Mouse (Mus musculus) embryo, embryonic 11 days (tissue): ENCODE data around the gene Vps53.
"Not testable (repeated sequence)": the region's sequence is repeated elsewhere in the genome, so short reads cannot be mapped to it uniquely, and the experiment has no call there.

Source experiments
- DNase-seq: peaks from one replicate; pipeline ENCODE4 v3.0.0-alpha.2; 2015

The Vps53 gene

DNA sequence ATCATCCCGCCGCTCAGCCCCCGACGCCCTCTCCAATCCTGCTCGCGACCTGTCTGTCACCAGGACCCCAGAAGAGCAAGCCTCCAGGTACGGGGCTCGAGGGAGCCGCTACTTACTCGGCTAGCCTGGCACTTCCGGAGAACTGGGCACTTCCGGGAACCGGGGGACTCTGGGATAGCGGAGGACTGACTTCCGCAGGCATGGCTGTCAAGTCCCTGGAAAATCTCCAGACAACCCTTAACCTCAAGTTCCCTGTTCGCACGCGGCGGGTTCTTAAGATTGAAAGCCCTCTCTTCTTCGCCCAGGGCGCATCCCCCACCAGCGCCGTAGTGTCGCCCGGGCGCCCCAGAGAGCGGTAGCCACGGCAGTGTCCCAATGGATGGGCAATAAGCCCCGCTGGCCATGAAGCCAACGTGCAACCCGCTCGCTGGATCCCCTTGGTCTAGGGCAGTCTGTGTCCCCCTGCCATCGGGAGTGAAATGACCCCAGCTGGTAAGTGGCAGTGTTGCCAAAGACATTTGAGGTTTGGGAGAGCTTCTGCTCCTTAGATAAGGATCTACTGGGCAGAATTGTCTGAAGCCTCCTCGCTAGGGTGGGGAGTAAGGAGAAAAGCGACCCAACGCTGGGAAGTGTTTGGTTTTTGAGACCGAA lies at the start of gene Vps53, which contains the start of gene Fam57a:
Gene Vps53 (minus strand): TSS at position 153 of the 651 bp plus-strand sequence.
Gene Fam57a (plus strand): TSS at position 177 of the 651 bp plus-strand sequence.
- peak; percentile 92 for DNase-seq

GRCm38 (mm10) chr11:76225051-76225450 lies 45.6 kb upstream of the Vps53 start:
- DNase-seq: no peak

DNA sequence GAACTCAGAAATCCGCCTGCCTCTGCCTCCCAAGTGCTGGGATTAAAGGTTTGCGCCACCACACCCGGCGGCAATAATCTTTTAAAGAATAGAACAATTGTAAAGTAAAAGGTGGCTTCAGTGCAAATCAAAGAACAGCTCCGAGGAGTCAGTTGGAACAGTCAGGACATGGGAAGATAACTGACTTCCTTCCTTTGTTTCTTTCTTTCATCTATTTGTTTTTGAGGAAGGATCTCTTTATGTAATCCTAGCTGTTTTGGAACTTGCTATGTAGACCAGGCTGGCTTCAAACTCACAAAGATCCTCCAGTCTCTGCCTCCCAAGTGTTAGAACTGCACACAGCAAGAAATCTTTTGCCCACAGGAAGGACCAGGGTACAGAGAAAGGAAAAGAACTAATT lies 45.2 kb upstream of the Vps53 start:
- no peak for DNase-seq

- peak; percentile 99 for DNase-seq
Observed at GRCm38 (mm10) chr11:76217390-76217800, 37.9 kb upstream of the Vps53 start, which contains the start of the genes Dbil5 and Gemin4. Gene Dbil5 (plus strand): TSS chr11:76217608. Gene Gemin4 (minus strand): TSS chr11:76217664.

GRCm38 (mm10) chr11:76216681-76217389 lies 37.4 kb upstream of the Vps53 start:
- peak; percentile 67 for DNase-seq

DNA sequence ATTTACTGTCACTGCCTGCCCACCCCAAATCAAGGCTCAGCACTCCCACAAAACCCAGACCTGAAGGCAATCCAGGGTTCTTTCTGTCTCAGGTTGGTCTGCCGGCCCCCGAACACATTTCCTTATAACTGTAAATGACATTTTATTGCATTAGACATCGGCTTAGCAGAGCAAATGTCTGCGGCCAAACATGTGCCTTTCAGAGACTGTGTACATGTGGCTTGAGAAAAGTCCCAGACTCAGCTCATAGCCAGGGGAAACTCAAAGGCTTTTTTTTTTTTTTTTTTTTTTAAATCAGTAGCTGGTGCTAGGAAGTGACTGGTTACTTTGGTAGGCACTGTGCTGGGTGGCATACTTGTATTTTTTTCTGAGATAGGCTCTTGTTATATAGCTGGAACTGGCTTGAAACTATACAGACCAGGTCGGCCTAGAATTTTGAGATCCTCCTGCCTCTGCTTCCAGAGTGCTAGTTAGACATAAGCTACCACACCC lies 36.6 kb upstream of the Vps53 start:
- DNase-seq: no peak

- no peak for DNase-seq
Observed at GRCm38 (mm10) chr11:76215011-76215410, 35.6 kb upstream of the Vps53 start.

DNA sequence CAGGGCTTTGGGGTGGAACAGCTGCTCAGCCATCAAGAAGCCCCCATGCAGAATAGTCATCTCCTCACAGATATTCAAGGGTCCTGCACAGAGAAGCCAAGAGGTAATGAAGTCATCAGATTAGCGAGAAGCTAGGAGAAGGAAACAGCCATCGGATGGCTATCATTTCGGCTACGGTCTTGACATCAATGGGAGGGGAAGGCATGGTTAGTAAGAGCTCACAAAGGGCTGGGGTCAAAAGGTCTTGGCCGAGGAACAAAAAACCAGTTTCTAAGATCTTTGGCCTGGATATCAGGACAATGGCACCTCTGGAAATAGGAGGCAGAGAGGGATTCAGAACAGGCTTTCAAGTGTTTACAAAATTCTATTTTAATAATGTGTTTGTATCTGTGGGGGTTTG lies 34.4 kb upstream of the Vps53 start:
- DNase-seq: no peak

DNA sequence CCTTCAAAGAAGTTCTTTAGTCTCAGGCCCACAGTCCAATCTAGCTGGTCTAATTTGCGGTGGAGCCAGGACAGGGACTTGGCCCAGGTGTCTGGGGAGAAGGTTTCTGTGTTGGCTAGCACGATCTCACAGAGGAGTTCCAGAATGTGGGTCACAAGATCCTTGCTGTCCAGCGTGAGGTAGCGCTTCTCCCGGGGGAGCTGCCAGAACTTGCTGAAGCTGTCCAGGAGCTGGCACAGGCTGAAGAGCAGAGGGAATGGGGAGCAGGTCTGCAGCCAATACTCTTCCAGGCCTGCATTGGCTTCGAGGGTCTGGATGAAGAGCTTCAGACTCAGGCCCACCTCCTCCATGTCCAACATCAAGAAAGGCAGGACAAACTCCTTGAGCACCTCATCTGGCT lies 32.1 kb upstream of the Vps53 start:
- not testable (repeated sequence) for DNase-seq

DNA sequence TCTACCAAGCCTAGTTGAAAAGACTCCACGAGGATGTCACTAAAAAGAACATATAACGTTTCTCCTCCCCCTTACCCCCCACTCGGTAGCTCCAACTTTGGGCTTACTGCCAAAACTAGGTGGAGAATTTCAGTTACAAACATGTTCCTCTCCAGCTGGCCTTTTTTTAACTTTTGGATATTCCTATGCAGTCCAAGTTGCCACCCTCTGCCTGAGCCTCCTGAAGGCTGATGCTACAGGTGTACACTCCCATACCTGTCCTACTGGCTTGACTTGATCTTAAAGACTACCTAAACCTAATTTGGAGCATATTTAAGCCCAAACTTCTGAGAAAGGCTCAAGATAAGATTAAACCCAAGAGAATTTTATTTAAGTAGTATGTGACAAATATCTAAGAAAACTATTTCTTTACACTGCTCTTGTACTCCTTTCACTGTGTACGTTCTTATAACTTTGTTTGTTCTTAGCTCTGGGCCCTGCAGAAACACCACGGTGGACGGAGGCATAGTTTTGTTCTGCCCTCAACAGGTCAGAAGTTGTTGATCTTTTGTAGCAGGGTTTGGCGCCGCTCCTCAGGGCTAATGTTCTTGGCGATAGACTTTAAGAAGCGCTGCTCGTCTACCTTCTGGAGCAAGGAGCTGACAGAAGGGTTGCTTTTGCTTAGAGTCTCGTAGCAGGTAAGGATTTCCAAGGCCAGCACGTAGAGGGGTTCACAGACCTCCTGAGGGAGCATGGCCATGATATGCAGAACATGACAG lies 31.0 kb upstream of the Vps53 start:
- DNase-seq: no peak

GRCm38 (mm10) chr11:76206793-76207192 lies 27.3 kb upstream of the Vps53 start:
- no peak for DNase-seq

DNA sequence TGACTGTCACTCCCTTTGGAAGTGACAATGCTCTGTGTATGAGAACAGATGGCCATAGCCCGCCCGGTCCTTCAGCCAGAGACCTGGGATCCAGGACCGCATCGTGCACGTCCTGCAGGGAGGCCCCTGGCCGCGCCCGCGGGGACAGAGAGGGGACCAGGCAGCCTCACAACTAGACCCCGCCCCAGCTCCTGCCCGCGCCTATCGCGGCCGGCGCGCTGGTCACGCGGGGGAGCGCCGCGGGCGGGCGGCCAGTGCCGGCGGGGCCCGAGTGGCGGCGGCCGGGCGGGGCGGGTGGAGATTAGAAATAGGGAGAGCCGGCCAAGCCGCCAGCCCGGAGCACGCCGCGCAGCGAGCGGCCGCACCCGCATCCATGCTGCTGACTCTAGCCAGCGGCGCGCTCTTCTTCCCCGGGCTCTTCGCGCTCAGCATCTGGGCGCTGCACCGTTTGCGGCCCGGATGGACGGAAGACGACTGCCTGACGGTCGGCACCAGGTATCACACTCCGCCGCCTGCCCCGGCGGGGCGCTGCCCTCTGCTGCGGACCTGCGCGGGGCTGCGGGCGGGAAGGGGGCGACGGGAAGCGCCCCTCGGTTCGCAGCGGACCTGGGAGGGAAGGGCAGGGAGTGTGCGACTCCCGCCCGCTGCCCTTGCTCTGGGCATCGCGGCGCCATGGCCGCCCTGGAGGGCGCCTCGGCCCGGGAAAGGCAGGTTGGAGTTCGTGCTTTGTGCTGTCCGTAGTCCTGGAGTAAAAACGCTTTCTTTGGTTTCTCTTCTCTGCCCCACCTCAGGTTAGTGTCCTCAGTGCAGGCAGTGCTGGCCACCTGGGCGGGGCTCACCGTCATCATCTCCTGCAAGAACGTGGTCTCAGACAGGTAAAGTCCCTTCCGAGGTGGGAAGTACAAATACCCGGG lies 22.6 kb upstream of the Vps53 start:
- peak; percentile 93 for DNase-seq

- DNase-seq: no peak
Observed at GRCm38 (mm10) chr11:76196977-76197469, 17.6 kb upstream of the Vps53 start.

DNA sequence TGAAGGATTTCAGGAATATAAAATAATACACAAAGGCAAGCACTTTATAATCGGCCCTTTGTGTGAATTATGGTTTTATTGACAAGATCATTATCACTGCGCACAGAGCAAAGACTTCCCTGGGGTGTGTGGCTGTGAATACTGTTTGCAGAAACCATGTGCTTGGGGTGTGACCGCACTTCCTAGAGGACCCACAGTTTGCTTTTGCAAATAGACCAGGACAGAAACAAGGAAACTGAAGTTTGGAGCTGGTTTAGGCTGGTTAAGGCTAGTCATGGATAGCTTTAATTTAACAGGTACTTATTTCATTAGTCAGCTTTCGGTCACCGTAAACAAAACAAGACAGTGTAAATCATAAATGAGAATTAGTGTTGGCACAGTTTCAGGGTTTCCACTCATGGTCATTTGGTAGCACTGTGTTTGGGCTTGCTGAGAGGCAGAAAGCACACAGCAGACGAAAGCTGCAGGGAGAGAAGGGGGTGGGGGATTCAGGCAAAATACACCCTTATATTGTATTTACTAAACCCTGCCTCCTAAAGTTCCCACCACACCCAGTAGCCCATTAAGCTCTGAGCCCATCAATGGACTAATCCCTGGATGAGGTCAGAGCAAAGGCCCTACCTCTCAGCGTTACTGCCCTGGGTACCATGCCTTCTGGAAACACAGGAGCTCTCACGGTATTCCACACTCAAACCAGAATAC lies 17.0 kb upstream of the Vps53 start:
- DNase-seq: no peak

DNA sequence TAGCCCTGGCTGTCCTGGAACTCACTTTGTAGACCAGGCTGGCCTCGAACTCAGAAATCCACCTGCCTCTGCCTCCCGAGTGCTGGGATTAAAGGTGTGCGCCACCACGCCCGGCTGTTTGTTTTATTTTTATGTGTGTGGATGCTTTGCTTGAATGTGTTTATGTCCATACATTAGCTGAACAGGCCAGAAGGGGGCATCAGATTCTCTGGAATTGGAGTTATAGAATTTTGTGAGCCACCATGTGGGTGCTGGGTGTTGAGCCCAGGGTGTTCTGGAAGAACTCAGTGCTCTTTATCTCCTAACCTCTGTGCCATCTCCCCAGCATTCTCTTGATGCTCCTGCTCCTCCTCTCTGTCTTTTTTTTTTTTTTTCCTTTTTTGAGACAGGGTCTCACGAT lies 7.5 kb upstream of the Vps53 start:
- DNase-seq: no peak

DNA sequence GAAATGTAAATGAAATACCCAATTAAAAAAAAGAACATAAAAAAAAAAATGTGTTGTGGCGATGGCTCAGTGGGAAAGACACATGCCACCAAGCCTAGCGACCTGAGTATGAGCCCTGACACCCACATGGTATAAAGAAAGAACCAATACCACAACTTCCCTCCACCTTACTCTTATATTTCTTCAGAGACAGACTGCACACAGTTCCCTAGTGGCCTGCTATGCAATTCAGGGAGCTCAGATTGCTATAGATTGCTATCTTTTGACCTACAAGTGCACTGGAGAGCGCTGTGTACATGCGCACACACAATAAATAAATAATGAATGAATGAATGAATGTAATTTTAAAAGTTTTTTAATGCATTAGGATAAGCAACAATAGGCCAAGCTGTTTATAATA lies 4.3 kb upstream of the Vps53 start:
- no peak for DNase-seq

DNA sequence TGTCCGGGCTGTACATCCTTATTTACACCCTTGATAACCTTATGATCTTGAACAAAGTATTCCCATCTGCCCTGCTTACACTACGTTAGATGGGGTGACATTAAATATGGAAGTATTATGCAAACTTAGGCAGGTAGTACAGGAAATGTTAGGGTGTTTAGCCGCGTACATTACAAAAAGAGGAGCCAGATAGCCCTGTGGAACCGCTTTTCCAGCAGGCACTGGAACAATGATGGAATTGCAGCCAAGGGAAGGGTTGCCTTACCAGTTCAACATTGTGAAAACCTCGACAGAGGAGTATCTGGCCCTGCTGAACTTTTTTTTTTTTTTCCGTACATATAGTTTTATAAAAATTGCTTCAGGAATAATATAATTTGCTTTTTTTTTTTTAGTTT lies 696 bp upstream of the Vps53 start:
- DNase-seq: no peak

GRCm38 (mm10) chr11:76178726-76179494 lies 537 bp downstream of the Vps53 start:
- DNase-seq: peak; percentile 62

DNA sequence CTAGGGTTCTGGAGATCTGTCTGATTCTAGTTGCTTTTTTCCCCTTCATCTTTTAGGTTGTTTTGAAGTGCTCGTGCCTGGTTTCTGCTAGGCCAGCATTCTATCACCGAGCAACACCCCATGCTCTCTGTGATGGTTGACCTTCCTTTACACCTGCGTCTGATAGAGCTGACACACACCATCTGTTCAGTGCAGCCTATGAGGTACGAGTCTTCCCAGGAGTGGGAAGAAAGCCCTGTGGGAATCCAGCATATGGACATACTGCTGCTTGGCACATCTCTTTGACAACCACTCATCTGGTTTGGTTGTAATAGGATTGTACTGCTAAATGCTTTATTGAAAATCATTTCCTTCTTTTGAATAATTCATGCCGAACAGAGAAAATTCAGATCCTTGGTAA lies 9.2 kb downstream of the Vps53 start:
- DNase-seq: no peak

DNA sequence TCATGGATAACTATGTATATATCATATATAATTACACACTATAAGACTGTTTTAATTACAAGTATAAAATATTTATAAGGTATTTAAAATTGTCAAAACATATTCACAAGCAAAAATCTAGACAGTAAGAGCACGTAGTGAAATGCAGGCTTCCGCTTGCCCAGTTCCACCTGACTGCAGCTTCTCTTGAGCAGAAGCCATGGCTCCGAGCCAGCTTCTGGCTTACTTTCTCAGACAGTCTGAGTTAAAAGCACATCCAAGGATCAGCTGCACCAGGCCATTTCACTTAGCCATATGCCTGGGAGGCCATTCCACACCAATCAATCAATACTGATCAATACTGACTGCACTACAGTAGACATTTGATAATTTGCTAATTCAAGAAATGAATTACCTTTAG lies 10.5 kb downstream of the Vps53 start:
- no peak for DNase-seq
